Mouse (Mus musculus) thymus, adult 2 months (tissue): ENCODE data around the gene Dao.

Source experiments
- CTCF ChIP-seq: fragments of 200-500 bp; IDR thresholded peaks from 2 replicates; pipeline ENCODE4 v1.5.1; 2012; ENCODE audit warnings: mild to moderate bottlenecking, control low read depth, low read length, moderate library complexity, borderline replicate concordance; ENCODE audit not compliant: control insufficient read depth, poor library complexity, insufficient read depth; ENCODE audit errors: extremely low read depth
- POLR2A ChIP-seq: fragments of 200-500 bp; IDR thresholded peaks from 2 replicates; pipeline ENCODE4 v1.6.1; 2012; ENCODE audit warnings: mild to moderate bottlenecking, low read length, control low read depth, moderate library complexity; ENCODE audit not compliant: control insufficient read depth, poor library complexity, insufficient read depth; ENCODE audit errors: extremely low read depth

DNA sequence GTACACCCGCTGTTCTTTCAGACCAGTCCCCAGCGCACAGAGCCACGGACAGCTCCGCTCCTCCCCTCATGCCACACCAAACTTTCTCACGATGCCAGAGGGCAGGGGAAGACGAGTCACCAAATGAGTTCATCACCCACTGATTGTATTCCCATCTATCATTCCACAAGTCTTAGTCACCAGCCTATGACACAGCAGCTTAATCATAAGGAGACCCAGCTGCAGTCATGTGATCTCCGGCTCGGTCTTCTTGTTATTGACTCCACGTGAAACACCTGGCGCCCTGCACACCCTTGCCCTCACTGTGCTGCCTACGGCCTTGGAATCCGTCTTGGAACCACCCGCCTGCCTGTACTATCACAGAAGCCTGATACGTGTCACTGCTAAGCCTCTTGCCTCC, 38.5 kb upstream of the Dao start:
- no peak for TF ChIP-seq CTCF
- no peak for TF ChIP-seq POLR2A
